Mouse (Mus musculus): ENCODE data around the gene Por. TPM values are rescaled to one million over a fixed set of nuclear protein-coding genes. Genes with fewer than 3 reads are reported as not detected.

Gene Por
- polyA plus RNA-seq, 1 experiment from 2014 or later, result 47.6 TPM

DNA sequence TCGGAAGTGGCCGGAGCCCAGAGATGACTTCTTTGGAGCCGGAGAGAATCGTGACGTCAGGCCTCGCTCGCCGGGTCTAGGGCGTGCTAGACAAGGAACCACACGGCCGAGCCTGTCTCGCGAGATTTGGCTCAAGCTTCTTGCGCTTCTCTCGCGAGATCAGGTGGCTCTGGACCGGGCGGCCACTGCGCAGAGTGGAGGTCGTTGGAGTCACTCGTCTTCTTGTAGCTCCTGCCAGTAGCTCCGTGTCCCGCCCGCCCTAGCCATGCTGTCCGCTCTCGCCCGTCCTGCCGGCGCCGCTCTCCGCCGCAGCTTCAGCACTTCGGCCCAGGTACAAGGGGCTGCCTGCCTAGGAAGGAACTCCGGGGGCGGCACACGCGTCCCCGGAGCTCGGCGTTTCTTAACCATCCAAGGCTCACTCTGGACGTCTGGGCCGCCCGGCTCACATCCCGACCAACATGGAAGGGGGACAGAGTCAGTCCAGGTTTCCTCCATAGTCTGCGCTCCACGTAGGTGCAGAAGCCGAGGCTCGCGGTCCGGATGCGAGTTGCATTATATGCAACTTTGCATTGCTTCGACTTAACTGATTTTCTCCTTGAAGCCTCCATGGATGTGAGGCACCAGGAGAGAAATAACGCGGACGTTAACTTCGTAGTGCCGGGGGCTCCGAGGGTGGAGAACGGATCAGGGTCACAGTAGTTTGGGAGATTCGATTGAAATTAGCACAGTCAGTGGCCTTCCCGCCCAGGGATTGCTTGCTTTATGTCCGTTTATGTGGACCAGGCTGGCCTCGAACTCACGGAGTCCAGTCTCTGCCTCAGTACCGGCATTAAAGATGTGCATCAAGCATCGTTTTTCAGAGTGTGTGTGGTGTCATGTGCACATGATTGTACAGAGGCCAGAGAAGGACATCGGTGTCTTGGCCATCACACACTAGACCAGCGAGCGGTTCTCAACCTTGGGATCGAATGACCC lies 108.9 kb downstream of the Por start, which contains the start of gene Mdh2:
Gene Mdh2 (plus strand): TSS at position 10 of the 975 bp plus-strand sequence.
- peaks cover 42% of the 10 kb centered on the region for H3K4me1 ChIP-seq
- peak within 1 kb of the TSS; percentile 81 for H3K4me2 ChIP-seq
- H3K27ac ChIP-seq (replicated peaks), result peak within 1 kb of the TSS; percentile 98
- peak; percentile 98 for ATAC-seq (ENCODE audit: extremely low read depth, insufficient number of reproducible peaks, low FRiP score, low TSS enrichment)
- no peaks in the 10 kb centered on the region for H3K9me3 ChIP-seq
- H3K9ac ChIP-seq, result peak within 1 kb of the TSS; percentile 98
- peaks cover 39% of the 10 kb centered on the region for H3K36me3 ChIP-seq
- peaks cover 8% of the 10 kb centered on the region for H3K27me3 ChIP-seq (replicated peaks)
- under 1% methylated on average over 70 of the region's 70 CpGs for WGBS
- peak within 1 kb of the TSS; percentile 73 for H3K4me3 ChIP-seq

DNA sequence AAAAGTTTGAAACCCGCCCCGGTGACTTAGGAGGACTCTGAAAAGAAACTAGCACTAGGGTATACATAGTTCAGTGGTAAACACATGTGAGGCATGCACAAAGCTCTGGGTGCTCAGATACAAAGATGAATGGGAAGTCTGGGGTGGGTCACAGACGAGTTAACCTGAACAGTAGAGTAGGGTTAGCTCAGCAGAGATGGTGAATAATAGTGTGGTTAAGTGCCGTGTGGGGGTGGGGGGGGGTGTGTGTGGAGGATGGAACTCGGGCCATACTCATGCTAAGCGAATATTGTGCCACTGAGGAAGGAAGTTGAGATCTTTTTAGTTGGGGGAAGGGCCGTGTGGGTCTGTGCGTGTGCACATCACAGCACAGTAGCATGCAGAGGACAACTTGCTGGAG lies 110.5 kb downstream of the Por start:
- 72% methylated on average over 8 of the region's 8 CpGs for WGBS
- ATAC-seq (ENCODE audit: extremely low read depth, insufficient number of reproducible peaks, low FRiP score, low TSS enrichment), result no peak
- Histone ChIP-seq H3K36me3 (peaks cover 55% of the 10 kb centered on the region), H3K9me3 (no peaks in the 10 kb centered on the region), H3K4me3 (peak overlapping the region; percentile 73), H3K4me1 (peaks cover 42% of the 10 kb centered on the region), H3K27ac (replicated peaks) (peak overlapping the region; percentile 98; the same call in 1 of the 2 replicates), H3K4me2 (peak overlapping the region; percentile 78), H3K27me3 (replicated peaks) (no peaks in the 10 kb centered on the region), H3K9ac (peak overlapping the region; percentile 98)

DNA sequence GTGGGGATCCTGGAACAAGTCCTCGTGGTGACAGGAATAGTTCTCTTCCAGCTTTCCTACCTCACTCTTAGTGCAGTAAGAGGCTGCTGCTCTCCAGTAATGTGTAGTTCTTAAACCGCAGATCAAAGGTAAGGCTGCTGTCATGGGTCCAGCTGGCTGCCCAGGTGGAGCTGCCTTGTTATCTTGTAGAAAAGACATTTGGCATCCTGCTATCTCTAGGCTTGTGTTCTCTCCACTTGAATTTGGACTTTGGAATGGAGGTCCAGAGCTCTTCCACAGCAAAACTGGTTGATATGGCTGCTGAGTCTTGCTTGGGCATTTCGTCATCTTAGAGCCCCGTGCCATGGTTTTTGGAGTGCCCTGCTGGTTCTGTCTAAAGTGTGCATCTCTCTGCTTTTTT lies 113.1 kb downstream of the Por start:
- Histone ChIP-seq H3K27me3 (replicated peaks) (no peaks in the 10 kb centered on the region), H3K4me3 (no peak overlapping the region), H3K9me3 (no peaks in the 10 kb centered on the region), H3K4me1 (peaks cover 35% of the 10 kb centered on the region), H3K9ac (peak overlapping the region; percentile 28; the same call in 1 of the 2 replicates), H3K36me3 (peaks cover 81% of the 10 kb centered on the region), H3K4me2 (no peak overlapping the region), H3K27ac (replicated peaks) (no peak overlapping the region)
- WGBS, result 75% methylated on average over 4 of the region's 4 CpGs
- ATAC-seq (ENCODE audit: extremely low read depth, insufficient number of reproducible peaks, low FRiP score, low TSS enrichment), result no peak

Small RNAs within 50 kb of the gene (microRNA-seq; reads per million reads assigned to microRNA genes)
- not detected for gene Mir7034

Other genes with a start within 250 kb of the Por start
- gene Hip1, start 124.9 kb upstream of the Por start, polyA plus RNA-seq (2015; fragmentation: Nextera tagmentation; extraction: Ambion mirVana), result 22.8 and 24.9 TPM in 2 replicates
- not detected in 2 replicates for gene Ccl26, start 106.5 kb upstream of the Por start, polyA plus RNA-seq (2015; fragmentation: Nextera tagmentation; extraction: Ambion mirVana)
- 2.4 and 2.9 TPM in 2 replicates for gene Ccl24, start 97.0 kb upstream of the Por start, polyA plus RNA-seq (2015; fragmentation: Nextera tagmentation; extraction: Ambion mirVana)
- 32.4 and 35.2 TPM in 2 replicates for gene Rhbdd2, start 37.4 kb upstream of the Por start, polyA plus RNA-seq (2015; fragmentation: Nextera tagmentation; extraction: Ambion mirVana)
- gene Tmem120a, start 74.4 kb downstream of the Por start, polyA plus RNA-seq (2015; fragmentation: Nextera tagmentation; extraction: Ambion mirVana), result 30.8 and 32.0 TPM in 2 replicates
- 0.29 TPM in 1 of 2 replicates, not detected in the other for gene Styxl1, start 108.4 kb downstream of the Por start, polyA plus RNA-seq (2015; fragmentation: Nextera tagmentation; extraction: Ambion mirVana)
- gene Mdh2, start 108.4 kb downstream of the Por start, polyA plus RNA-seq (2015; fragmentation: Nextera tagmentation; extraction: Ambion mirVana), result 966 and 1,014 TPM in 2 replicates
- gene Srrm3, start 136.9 kb downstream of the Por start, polyA plus RNA-seq (2015; fragmentation: Nextera tagmentation; extraction: Ambion mirVana), result 0.06 and 0.13 TPM in 2 replicates
- gene Hspb1, start 217.9 kb downstream of the Por start, polyA plus RNA-seq (2015; fragmentation: Nextera tagmentation; extraction: Ambion mirVana), result 863 and 944 TPM in 2 replicates

Measured in heart, embryonic 13.5 days (tissue).